Mouse (Mus musculus) sigmoid colon, adult 10 weeks (tissue): ENCODE data around the gene Ext2. TPM values are rescaled to one million over a fixed set of nuclear protein-coding genes. Genes with fewer than 3 reads are reported as not detected.

Source experiments
- polyA plus RNA-seq: library from polyadenylated mRNA; stranded (reverse); fragments of 350-450 nt; fragmentation: Illumina TruSeq; extraction: RNeasy Lipid Tissue Mini Kit (QIAGEN cat#74804); gene quantifications from one replicate; pipeline ENCODE4 v1.2.3, GENCODE M21; 2014; ENCODE audit warnings: low read depth, low replicate concordance

The Ext2 gene
- 22.7 TPM for polyA plus RNA-seq

DNA sequence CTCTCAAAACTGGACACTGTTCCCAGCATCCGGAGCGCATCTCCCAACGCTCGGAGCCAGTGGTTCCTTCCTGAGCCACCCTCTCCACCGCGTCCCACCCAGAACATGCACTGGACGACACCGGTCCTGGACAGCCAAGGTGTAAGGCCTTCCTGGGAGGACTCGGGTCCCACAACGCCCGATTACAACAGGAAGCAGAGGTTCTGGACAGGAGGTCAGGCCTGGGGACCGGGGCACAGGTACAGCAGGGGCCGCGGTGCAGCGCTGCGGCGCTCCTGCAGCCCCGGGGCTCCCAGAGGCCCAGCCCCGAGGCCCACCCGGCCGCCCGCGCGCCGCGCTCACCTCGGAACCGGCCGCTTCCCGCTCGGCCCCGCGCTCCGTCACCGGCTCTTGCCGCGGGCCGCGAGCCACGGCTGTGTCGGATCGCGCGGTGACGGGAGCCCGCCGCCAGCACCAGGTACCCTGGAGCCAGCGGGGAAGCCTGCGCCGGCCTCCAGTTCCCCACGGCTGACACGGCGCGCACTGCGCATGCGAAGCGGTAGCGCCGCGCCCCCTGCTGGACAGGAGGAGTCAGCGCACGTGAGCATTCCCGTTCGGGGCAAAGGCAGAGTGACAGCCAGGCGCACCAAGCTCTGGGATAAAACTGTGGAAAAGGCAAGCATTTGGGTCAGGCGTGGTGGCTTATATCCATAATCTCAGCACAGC lies at the start of gene Ext2:
Gene Ext2, minus strand, starts transcription at position 524 of the 705 bp plus-strand sequence.

DNA sequence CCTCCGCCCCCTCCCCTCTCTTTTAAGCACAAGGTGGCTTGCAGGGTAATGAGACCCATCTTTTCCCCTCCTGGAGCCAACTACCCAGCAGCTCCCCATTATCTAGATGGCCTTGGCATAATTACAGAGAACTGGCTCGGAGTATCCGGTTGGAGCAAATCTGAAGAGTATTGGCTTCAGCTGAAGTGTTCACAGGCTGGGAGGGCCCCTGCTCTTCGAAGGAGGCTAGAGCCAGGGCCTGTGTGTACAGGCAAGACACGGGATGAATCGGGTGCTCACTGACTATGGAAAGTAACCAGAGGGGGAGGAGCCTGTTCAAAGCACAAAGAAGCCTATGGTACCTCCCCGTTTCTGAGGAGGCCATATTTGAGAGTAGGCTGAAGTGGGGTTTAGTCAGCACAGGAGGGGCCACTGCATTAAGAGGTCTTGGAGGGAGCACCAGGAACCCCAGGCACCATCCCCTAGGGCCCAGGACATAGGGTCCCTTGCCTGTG lies 46.8 kb upstream of the Ext2 start, which contains the start of gene Accsl:
Gene Accsl, minus strand, starts transcription at position 51 of the 494 bp plus-strand sequence.

DNA sequence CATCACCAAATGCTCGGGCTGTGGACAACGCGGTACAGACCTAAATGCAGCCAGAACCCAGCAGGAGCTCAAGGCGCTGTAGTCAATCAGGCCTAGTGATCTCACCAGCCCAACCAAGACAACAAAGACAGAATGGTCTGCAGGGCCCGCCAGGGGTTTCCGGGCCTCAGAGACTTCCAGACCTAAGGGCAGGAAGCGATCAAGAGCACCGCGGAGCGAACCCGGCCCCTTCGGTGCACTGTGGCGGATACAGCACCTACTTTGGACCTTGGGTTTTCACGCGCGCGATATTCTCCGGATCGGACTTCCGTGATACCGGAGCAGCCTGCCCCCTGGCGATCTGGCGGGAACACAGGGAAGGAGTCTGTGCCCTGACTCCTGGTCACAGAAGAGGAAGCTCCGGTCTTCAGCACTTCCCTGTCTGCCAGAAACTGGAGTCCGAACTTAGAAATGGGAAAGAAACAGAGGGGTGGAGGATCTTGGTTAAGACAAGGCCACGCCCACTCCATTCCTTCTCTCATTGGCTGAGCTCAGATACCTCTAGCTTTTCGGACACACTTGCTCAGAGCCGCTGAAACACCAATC lies 27.2 kb upstream of the Ext2 start, which contains the start of gene Accs:
Gene Accs, minus strand, starts transcription at position 439 of the 585 bp plus-strand sequence.

Other genes starting within 250 kb of the Ext2 start
- gene Alx4, start 180.2 kb downstream of the Ext2 start, polyA plus RNA-seq = not detected
- 5.4 TPM for gene Accs, start 27.4 kb upstream of the Ext2 start, polyA plus RNA-seq
- gene Accsl, start 46.6 kb upstream of the Ext2 start, polyA plus RNA-seq = not detected
- not detected for gene Gm13889, start 134.6 kb upstream of the Ext2 start, polyA plus RNA-seq
- not detected for gene Gm27027, start 173.8 kb upstream of the Ext2 start, polyA plus RNA-seq
- gene Alkbh3, start 188.2 kb upstream of the Ext2 start, polyA plus RNA-seq = 13.3 TPM